Mouse (Mus musculus) lung, embryonic 14.5 days (tissue): ENCODE measurements around the gene Ano1. TPM values are rescaled to one million over a fixed set of nuclear protein-coding genes. Genes with fewer than 3 reads are reported as not detected.

Experiments
- ATAC-seq: fragments of 200-750 bp; cut with Nextera tagmentation; 2 replicates; pipeline ENCODE4 v1.8.0; 2017; ENCODE audit warnings: mild to moderate bottlenecking, moderate TSS enrichment, moderate library complexity; ENCODE audit not compliant: insufficient read depth
- DNase-seq: peaks from one replicate; pipeline ENCODE4 v3.0.0-alpha.2; 2015
- H3K27ac ChIP-seq: fragments of 300-500 bp; sonication (generic); 2 replicates; pipeline ENCODE4 v1.5.1; 2014; ENCODE audit warnings: low read depth, mild to moderate bottlenecking, moderate library complexity
- H3K27me3 ChIP-seq: fragments of 300-500 bp; sonication (generic); 2 replicates; pipeline ENCODE4 v1.6.1; 2014; ENCODE audit warnings: low read length, control low read depth; ENCODE audit not compliant: insufficient read depth
- H3K36me3 ChIP-seq: fragments of 300-500 bp; sonication (generic); 2 replicates; pipeline ENCODE4 v1.6.1; 2014; ENCODE audit warnings: control low read depth; ENCODE audit not compliant: insufficient read depth
- H3K4me1 ChIP-seq: fragments of 300-500 bp; sonication (generic); 2 replicates; pipeline ENCODE4 v1.6.1; 2014; ENCODE audit warnings: antibody characterized with exemption, control low read depth; ENCODE audit not compliant: insufficient read depth
- H3K4me2 ChIP-seq: fragments of 300-500 bp; sonication (generic); 2 replicates; pipeline ENCODE4 v1.6.1; 2014; ENCODE audit warnings: mild to moderate bottlenecking
- H3K4me3 ChIP-seq: fragments of 300-500 bp; sonication (generic); 2 replicates; pipeline ENCODE4 v1.5.1; 2014; ENCODE audit warnings: low read depth, low read length
- H3K9ac ChIP-seq: fragments of 300-500 bp; sonication (generic); 2 replicates; pipeline ENCODE4 v1.6.1; 2014
- H3K9me3 ChIP-seq: fragments of 300-500 bp; sonication (generic); 2 replicates; pipeline ENCODE4 v1.6.1; 2016; ENCODE audit warnings: low read depth, low read length, control low read depth
- CTCF ChIP-seq: IDR thresholded peaks from 2 replicates; pipeline ENCODE4 v1.5.1; 2016; ENCODE audit warnings: antibody characterized with exemption, low read depth
- WGBS: fragments of 180-500 bp; shearing (Covaris S2); extraction: QIAGEN DNeasy Blood & Tissue Kit; methylation state at CpG from one replicate; pipeline ENCODE4 v1.1.7; 2014; 5-methylcytosine and 5-hydroxymethylcytosine counted together
- polyA plus RNA-seq: library from polyadenylated mRNA; unstranded; fragments of >200 nt; fragmentation: Nextera tagmentation; extraction: Ambion mirVana; gene quantifications from 2 replicates; pipeline ENCODE4 v1.2.1, GENCODE M21; 2014

Gene Ano1
- polyA plus RNA-seq, 1 experiment from 2014 or later: 64.8 TPM

DNA sequence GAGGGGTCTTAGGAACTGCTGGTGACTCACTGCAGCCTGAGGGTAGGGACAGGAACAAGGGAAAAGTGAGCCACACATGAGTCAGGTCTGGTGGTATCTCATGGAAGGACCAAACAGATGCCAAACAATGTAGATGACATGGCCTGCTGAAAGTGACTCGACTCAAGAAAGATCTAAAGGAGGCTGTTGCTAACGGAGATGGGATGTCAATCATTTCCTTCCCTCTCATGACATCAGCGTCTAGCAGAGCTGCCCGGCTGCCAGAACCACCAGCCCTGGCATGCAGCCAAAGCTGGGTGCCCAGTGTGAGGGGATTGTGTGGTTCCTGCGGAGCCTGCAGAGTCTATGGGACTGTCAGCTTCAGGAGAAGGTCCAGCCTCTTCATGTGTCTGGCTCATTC is 67.3 kb downstream of the Ano1 start:
- Histone ChIP-seq H3K4me1 (peaks cover 7% of the 10 kb centered on the region; the same call in 1 of the 2 replicates), H3K36me3 (no peaks in the 10 kb centered on the region), H3K27me3 (no peaks in the 10 kb centered on the region), H3K27ac (no peak overlapping the region), H3K4me3 (no peak overlapping the region), H3K9me3 (no peaks in the 10 kb centered on the region), H3K4me2 (no peak overlapping the region), H3K9ac (no peak overlapping the region)
- ATAC-seq (peak; percentile 58), DNase-seq (peak; percentile 79)
- TF ChIP-seq CTCF: no peak
- 22% methylated on average over 5 of the region's 5 CpGs for WGBS

DNA sequence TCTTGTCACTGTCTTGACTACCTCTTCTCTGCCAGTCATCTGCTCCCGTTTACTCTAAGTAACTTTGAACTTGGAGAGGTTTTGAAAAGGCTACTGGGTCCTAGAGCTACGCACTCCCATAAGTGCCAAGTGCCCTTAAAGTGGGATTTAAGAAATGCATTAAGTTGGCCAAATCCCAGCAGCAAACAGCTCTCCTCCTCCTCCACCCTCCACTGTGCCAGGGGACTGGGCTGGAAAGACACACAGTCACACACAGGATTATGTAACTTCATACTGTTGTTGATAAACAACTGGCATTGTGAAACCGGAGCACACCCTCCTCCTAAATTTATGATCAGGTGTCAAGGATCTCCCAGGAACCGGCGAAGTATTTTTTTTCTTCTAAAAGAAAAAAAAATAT is 71.7 kb downstream of the Ano1 start:
- Histone ChIP-seq H3K27me3 (peaks cover 10% of the 10 kb centered on the region; the same call in 1 of the 2 replicates), H3K4me3 (no peak overlapping the region), H3K9me3 (no peaks in the 10 kb centered on the region), H3K4me2 (no peak overlapping the region), H3K27ac (no peak overlapping the region), H3K36me3 (0 out of 2 replicates have a peak, but pooled peaks cover 4% of the 10 kb centered on the region), H3K9ac (no peak overlapping the region), H3K4me1 (peaks cover 6% of the 10 kb centered on the region; the same call in 1 of the 2 replicates)
- no peak for DNase-seq
- TF ChIP-seq CTCF: no peak
- ATAC-seq: no peak
- WGBS: 67% methylated on average over 5 of the region's 5 CpGs

DNA sequence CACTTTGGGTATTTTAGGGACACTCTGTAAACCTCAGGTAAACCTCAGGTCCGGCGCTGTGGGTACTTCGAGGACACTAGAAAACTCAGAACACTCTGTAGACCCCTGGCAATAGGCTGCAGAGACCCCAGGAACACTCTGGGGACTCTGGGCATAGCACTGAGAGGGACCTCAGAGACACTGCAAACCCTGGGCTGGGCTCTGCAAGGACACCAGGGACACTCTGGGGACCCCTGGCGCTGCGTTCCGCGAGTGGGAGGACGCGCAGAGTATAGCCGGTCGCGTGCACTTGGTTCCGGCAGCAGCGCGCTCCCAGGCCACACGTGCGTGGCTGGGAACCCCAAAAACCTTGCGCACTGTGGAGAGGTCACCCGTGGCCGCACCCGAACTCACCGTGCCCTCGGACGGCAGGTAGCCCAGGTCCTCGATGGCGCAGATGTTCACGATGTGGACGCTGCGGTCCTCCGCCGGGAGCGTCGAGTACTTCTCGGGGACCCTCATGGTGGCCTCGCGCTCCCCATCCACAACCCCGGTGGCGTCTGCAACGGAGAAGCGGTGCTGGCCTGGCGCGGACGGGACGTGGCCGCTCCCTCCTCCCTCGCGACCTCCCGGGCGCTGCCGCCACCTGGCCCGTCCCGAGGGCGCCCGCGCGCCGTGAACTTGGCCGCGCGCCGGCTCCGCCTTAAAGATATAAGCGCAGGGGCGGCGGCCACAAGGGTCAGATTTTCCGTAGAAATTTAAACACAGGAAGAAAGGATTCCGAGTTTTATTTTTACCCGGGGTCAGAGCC is 73.3 kb downstream of the Ano1 start:
- ATAC-seq (peak; percentile 50; the same call in 1 of the 2 replicates), DNase-seq (peak; percentile 67)
- H3K9me3 ChIP-seq: no peaks in the 10 kb centered on the region
- no peak; the same call in 1 of the 2 replicates for TF ChIP-seq CTCF
- no peak overlapping the region for H3K27ac ChIP-seq
- H3K27me3 ChIP-seq: peaks cover 10% of the 10 kb centered on the region; the same call in 1 of the 2 replicates
- peak overlapping the region; percentile 66 for H3K9ac ChIP-seq
- peak overlapping the region; percentile 87 for H3K4me2 ChIP-seq
- H3K4me1 ChIP-seq: peaks cover 6% of the 10 kb centered on the region; the same call in 1 of the 2 replicates
- H3K4me3 ChIP-seq: peak overlapping the region; percentile 48
- 0 out of 2 replicates have a peak, but pooled peaks cover 6% of the 10 kb centered on the region for H3K36me3 ChIP-seq
- 8% methylated on average over 66 of the region's 68 CpGs for WGBS

DNA sequence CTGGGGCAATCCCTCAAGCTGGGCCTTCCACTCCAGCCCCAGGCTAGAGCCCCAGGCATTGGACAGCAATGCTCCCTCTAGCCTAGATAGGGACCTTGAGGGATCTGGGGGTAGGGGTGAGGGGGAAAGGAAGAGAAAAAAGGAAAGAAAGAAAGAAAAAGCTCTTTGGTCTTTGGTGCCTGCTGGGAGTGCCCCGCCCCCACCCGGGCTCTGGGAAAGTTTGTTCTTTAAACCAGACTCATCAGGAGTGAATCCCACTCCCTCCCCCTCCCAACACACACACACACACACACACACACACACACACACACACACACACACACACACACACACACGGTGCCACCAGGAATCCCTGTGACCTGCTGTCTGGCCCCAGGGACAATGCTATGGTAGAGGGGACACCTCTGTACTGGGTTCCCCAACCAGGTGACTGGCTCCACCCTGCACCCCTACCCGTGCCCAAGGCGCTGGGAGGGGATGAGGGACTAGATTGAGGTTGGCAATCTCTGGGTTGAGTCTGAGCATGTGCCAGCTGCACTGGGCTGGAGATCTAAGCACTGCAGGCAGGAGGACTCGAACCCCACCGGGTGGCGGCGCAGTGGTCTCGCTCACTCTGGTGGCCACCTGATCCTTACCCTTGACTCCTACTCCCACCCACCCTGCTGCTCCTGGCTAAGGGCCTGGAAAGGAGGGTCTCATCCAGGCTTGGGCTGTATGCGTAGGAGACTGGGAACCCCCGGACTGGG is 74.3 kb downstream of the Ano1 start:
- ATAC-seq (peak; percentile 6; the same call in 1 of the 2 replicates), DNase-seq (peak; percentile 40)
- peaks cover 10% of the 10 kb centered on the region; the same call in 1 of the 2 replicates for H3K27me3 ChIP-seq
- H3K9me3 ChIP-seq: no peaks in the 10 kb centered on the region
- 0 out of 2 replicates have a peak, but pooled peaks have one; percentile 26 for TF ChIP-seq CTCF
- H3K27ac ChIP-seq: no peak overlapping the region
- H3K36me3 ChIP-seq: 0 out of 2 replicates have a peak, but pooled peaks cover 6% of the 10 kb centered on the region
- WGBS: 46% methylated on average over 11 of the region's 12 CpGs
- H3K4me1 ChIP-seq: peaks cover 6% of the 10 kb centered on the region; the same call in 1 of the 2 replicates
- peak overlapping the region; percentile 87 for H3K4me2 ChIP-seq
- H3K9ac ChIP-seq: peak overlapping the region; percentile 66
- peak overlapping the region; percentile 48 for H3K4me3 ChIP-seq

DNA sequence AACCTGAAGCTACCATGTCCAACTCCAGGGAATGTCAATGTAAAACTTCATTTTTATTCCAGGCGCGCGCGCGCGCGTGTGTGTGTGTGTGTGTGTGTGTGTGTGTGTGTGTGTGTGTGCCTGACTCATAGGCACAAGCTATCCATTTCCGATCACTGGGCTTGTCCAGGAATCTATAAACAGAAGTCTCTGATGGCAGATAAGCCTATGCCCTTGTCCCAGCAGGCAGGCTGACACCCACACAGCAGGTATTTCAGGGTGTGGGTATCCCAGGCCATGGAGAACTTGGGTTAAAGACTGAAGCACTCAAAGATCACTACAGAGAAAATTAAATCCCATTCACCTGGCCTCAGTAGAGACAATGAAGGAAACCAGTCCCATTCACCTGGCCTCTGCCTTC is 76.1 kb downstream of the Ano1 start:
- Histone ChIP-seq H3K36me3 (0 out of 2 replicates have a peak, but pooled peaks cover 6% of the 10 kb centered on the region), H3K9me3 (no peaks in the 10 kb centered on the region), H3K4me2 (no peak overlapping the region), H3K4me3 (no peak overlapping the region), H3K4me1 (peaks cover 6% of the 10 kb centered on the region; the same call in 1 of the 2 replicates), H3K27ac (no peak overlapping the region), H3K9ac (no peak overlapping the region), H3K27me3 (peaks cover 10% of the 10 kb centered on the region; the same call in 1 of the 2 replicates)
- 90% methylated on average over 8 of the region's 8 CpGs for WGBS
- DNase-seq (no peak), ATAC-seq (no peak)
- TF ChIP-seq CTCF: no peak

DNA sequence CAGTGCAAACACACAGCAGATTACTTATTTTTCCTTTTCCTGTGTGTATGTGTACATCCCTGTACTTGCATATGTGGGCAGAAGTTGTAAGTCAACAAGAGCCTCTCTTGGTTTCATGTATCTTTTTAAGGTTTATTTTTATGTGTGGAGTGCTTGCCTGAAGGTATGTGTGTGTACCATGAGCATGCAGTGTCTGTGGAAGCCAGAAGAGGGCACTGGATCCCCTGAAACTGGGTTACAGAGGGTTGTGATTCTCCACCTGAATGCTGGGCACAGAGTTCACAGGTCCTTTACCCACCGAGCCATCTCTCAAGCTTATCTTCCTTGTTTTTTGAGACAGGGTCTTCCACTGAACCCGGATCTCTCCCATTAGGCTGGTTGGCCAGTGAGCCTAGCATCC is 81.9 kb downstream of the Ano1 start:
- no peaks in the 10 kb centered on the region for H3K27me3 ChIP-seq
- no peak overlapping the region for H3K4me2 ChIP-seq
- no peak for ATAC-seq
- H3K4me3 ChIP-seq: no peak overlapping the region
- H3K4me1 ChIP-seq: peaks cover 2% of the 10 kb centered on the region; the same call in 1 of the 2 replicates
- 93% methylated on average over 2 of the region's 2 CpGs for WGBS
- DNase-seq: no peak
- TF ChIP-seq CTCF: peak; percentile 34
- H3K9ac ChIP-seq: no peak overlapping the region
- no peak overlapping the region for H3K27ac ChIP-seq
- no peaks in the 10 kb centered on the region for H3K9me3 ChIP-seq
- peaks cover 6% of the 10 kb centered on the region; the same call in 1 of the 2 replicates for H3K36me3 ChIP-seq
